Mouse (Mus musculus) lung, adult 2 months (tissue): Measurements from ENCODE around the gene Gm21973.

Experiments used
- CTCF ChIP-seq: fragments of 200-500 bp; IDR thresholded peaks from 2 replicates; pipeline ENCODE4 v1.5.1; 2011; ENCODE audit warnings: mild to moderate bottlenecking, low read length, control low read depth; ENCODE audit not compliant: insufficient read depth
- POLR2A ChIP-seq: fragments of 200-500 bp; IDR thresholded peaks from 2 replicates; pipeline ENCODE4 v1.6.1; 2011; ENCODE audit warnings: low read depth, mild to moderate bottlenecking, control low read depth, low read length, borderline replicate concordance; ENCODE audit errors: extremely low read depth

- TF ChIP-seq POLR2A, result no peak
- TF ChIP-seq CTCF, result no peak
Observed at GRCm38 (mm10) chr15:10347044-10347443, 21.9 kb downstream of the Gm21973 start.
